In the genomic region with DNA sequence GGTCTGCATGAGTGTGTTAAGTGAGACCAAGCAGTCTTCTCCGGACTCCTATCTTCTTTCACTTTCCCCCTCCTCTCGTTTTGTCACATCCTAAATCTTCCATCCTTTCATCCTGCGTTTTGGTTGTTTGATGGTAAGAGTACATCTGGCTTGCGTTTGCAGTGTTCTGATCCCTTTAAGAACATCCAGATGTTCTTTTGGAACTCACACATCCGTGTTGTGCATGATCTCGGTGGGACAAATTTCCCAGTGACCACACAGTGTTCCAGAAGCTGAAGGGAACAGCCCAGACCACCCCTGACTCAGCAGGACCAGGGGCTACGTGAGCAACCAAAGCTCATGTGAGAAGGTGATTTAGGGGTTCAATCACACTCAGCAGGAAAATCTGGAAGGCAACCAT, we compare ENCODE assay signal across 23 mouse cellular contexts. TPM values are rescaled to one million over a fixed set of nuclear protein-coding genes. Genes with fewer than 3 reads are reported as not detected.
A peak's percentile ranks its signal among the peaks of the same experiment; 100 is the strongest.
DNase-seq lines count a peak whose midpoint lies in the region; ATAC-seq and TF ChIP-seq lines count a peak whose summit lies in the region.
"Had no signal": no experiment of that assay in that cellular context is flagged by ENCODE, and none has a peak within 500 bp of the region (broad histone marks: within the 10 kb centered on the region; RNA-seq: fewer than 3 reads in every experiment).

No protein-coding gene starts in this region.

- H3K36me3 ChIP-seq in embryonic facial prominence, embryonic 15.5 days = no peaks in the 10 kb centered on the region
- no peaks in the 10 kb centered on the region for H3K36me3 ChIP-seq in limb, embryonic 13.5 days
- H3K36me3 ChIP-seq: forebrain, embryonic 15.5 days; hindbrain, embryonic 15.5 days; kidney, embryonic 15.5 days; liver, embryonic 12.5 days; lung, embryonic 15.5 days; neural tube, embryonic 13.5 days; stomach, embryonic 15.5 days had no signal

- H3K4me1 ChIP-seq in embryonic facial prominence, embryonic 15.5 days = peaks cover 18% of the 10 kb centered on the region
- peaks cover 16% of the 10 kb centered on the region for H3K4me1 ChIP-seq in limb, embryonic 13.5 days
- H3K4me1 ChIP-seq: forebrain, embryonic 15.5 days; lung, embryonic 15.5 days had no signal

- no peak for DNase-seq in gastrocnemius, adult 2 months
- no peak for DNase-seq in gastrocnemius, adult 8-10 months (ENCODE audit: low spot score in 2 of 2)
- peak; percentile 39 for DNase-seq in embryo, embryonic 11 days
- DNase-seq in right cerebral cortex, postnatal 14 days = no peak
- DNase-seq in layer of hippocampus, adult 9-11 months = no peak
- DNase-seq in thymus, postnatal 10 days (ENCODE audit: low spot score in 2 of 2) = no peak

- WGBS in embryonic facial prominence, embryonic 15.5 days = 26% methylated on average over 7 of the region's 7 CpGs
- WGBS in limb, embryonic 13.5 days = 11% methylated on average over 7 of the region's 7 CpGs

- peak overlapping the region; percentile 24 for H3K4me2 ChIP-seq in embryonic facial prominence, embryonic 15.5 days (replicated peaks)
- peak overlapping the region; percentile 48 for H3K4me2 ChIP-seq in limb, embryonic 13.5 days (replicated peaks)
- H3K4me2 ChIP-seq: forebrain, embryonic 15.5 days; hindbrain, embryonic 15.5 days; kidney, embryonic 15.5 days; liver, embryonic 12.5 days; lung, embryonic 15.5 days; neural tube, embryonic 13.5 days; stomach, embryonic 15.5 days had no signal

- no peak; the same call in 1 of the 2 replicates for ATAC-seq in embryonic facial prominence, embryonic 15.5 days (ENCODE audit: insufficient number of reproducible peaks, low FRiP score, low TSS enrichment, low read depth)
- ATAC-seq in limb, embryonic 13.5 days (ENCODE audit: low FRiP score, low read depth) = peak; percentile 71
- ATAC-seq: liver, embryonic 12.5 days had no signal

- H3K27me3 ChIP-seq in embryonic facial prominence, embryonic 15.5 days = no peaks in the 10 kb centered on the region
- H3K27me3 ChIP-seq in limb, embryonic 13.5 days = no peaks in the 10 kb centered on the region
- H3K27me3 ChIP-seq: forebrain, embryonic 15.5 days; hindbrain, embryonic 15.5 days; kidney, embryonic 15.5 days; liver, embryonic 12.5 days; lung, embryonic 15.5 days; neural tube, embryonic 13.5 days; stomach, embryonic 15.5 days had no signal

- H3K9ac ChIP-seq in embryonic facial prominence, embryonic 15.5 days = no peak overlapping the region
- H3K9ac ChIP-seq in limb, embryonic 13.5 days = no peak overlapping the region
- H3K9ac ChIP-seq: forebrain, embryonic 15.5 days; hindbrain, embryonic 15.5 days; kidney, embryonic 15.5 days; liver, embryonic 12.5 days; lung, embryonic 15.5 days; neural tube, embryonic 13.5 days; stomach, embryonic 15.5 days had no signal

- no peak for TF ChIP-seq CTCF in gastrocnemius, adult 2 months (IDR thresholded peaks at IDR 0.05)

- intact Hi-C loops in gastrocnemius, adult 2 months (cut with DNase I) = no loop called here

- no peaks in the 10 kb centered on the region for H3K9me3 ChIP-seq in embryonic facial prominence, embryonic 15.5 days (replicated peaks)
- H3K9me3 ChIP-seq in limb, embryonic 13.5 days = no peaks in the 10 kb centered on the region
- H3K9me3 ChIP-seq: forebrain, embryonic 15.5 days; hindbrain, embryonic 15.5 days; kidney, embryonic 15.5 days; liver, embryonic 12.5 days; lung, embryonic 15.5 days; neural tube, embryonic 13.5 days; stomach, embryonic 15.5 days had no signal

- H3K4me3 ChIP-seq in gastrocnemius, adult 2 months = no peak overlapping the region
- H3K4me3 ChIP-seq in embryonic facial prominence, embryonic 15.5 days (replicated peaks) = no peak overlapping the region
- no peak overlapping the region for H3K4me3 ChIP-seq in limb, embryonic 13.5 days
- H3K4me3 ChIP-seq: forebrain, embryonic 15.5 days; hindbrain, embryonic 15.5 days; kidney, embryonic 15.5 days; liver, embryonic 12.5 days; lung, embryonic 15.5 days; neural tube, embryonic 13.5 days; stomach, embryonic 15.5 days had no signal

- peak overlapping the region; percentile 8; the same call in 1 of the 2 replicates for H3K27ac ChIP-seq in gastrocnemius, adult 2 months
- H3K27ac ChIP-seq in embryonic facial prominence, embryonic 15.5 days (replicated peaks) = 0 out of 2 replicates have a peak overlapping the region, but pooled peaks have one; percentile 35
- no peak overlapping the region for H3K27ac ChIP-seq in limb, embryonic 13.5 days
- H3K27ac ChIP-seq: forebrain, embryonic 15.5 days; hindbrain, embryonic 15.5 days; kidney, embryonic 15.5 days; liver, embryonic 12.5 days; lung, embryonic 15.5 days; neural tube, embryonic 13.5 days; stomach, embryonic 15.5 days had no signal

RNA-seq across cellular contexts. Expression of gene Ccdc81, which starts 5.0 kb away (rescaled TPM):
- total RNA-seq in gastrocnemius, adult 2 months (2021) = not detected
- total RNA-seq in gastrocnemius, adult 8-10 months (2022) = not detected
- 1.5 and 2.0 TPM in 2 replicates for polyA plus RNA-seq in embryonic facial prominence, embryonic 15.5 days (2015; fragmentation: Nextera tagmentation; extraction: Ambion mirVana)
- polyA plus RNA-seq in limb, embryonic 13.5 days (2015; fragmentation: Nextera tagmentation; extraction: Ambion mirVana) = 0.13 and 0.24 TPM in 2 replicates
- total RNA-seq: granulocyte monocyte progenitor cell, adult 5-6 weeks; heart, postnatal 36 days had no signal
- polyA plus RNA-seq: activated CD4-positive, CD25-positive, alpha-beta regulatory T cell, adult 4 months; CD4-positive, CD25-positive, alpha-beta regulatory T cell, adult 4 months; heart, embryonic 14.5 days; intestine, embryonic 16.5 days; large intestine, adult 2 months; liver, embryonic 12.5 days; stomach, embryonic 15.5 days; thymus, adult 2 months had no signal

RNA-seq across cellular contexts. Expression of gene Hikeshi, which starts 32.6 kb away (rescaled TPM):
- 100 to 1,000 TPM; 123 to 126 TPM for total RNA-seq in gastrocnemius, adult 2 months (2021)
- 100 to 1,000 TPM; 127 to 172 (median 151) TPM for total RNA-seq in gastrocnemius, adult 8-10 months (2022)
- polyA plus RNA-seq in embryonic facial prominence, embryonic 15.5 days (2015; fragmentation: Nextera tagmentation; extraction: Ambion mirVana) = 124 TPM in 2 replicates
- 124 and 134 TPM in 2 replicates for polyA plus RNA-seq in limb, embryonic 13.5 days (2015; fragmentation: Nextera tagmentation; extraction: Ambion mirVana)
